Mouse (Mus musculus) thymus, postnatal 4 days (tissue): Measurements from ENCODE around the gene Trip10.
A peak's percentile ranks its signal among the peaks of the same experiment; 100 is the strongest.

Source experiments
- DNase-seq: peaks from one replicate; pipeline ENCODE4 v3.0.0; 2021

The Trip10 gene

GRCm38 (mm10) chr17:57235803-57236202 is 13.5 kb upstream of the Trip10 start:
- DNase-seq, result no peak

GRCm38 (mm10) chr17:57237181-57237580 is 12.1 kb upstream of the Trip10 start:
- DNase-seq, result no peak

DNA sequence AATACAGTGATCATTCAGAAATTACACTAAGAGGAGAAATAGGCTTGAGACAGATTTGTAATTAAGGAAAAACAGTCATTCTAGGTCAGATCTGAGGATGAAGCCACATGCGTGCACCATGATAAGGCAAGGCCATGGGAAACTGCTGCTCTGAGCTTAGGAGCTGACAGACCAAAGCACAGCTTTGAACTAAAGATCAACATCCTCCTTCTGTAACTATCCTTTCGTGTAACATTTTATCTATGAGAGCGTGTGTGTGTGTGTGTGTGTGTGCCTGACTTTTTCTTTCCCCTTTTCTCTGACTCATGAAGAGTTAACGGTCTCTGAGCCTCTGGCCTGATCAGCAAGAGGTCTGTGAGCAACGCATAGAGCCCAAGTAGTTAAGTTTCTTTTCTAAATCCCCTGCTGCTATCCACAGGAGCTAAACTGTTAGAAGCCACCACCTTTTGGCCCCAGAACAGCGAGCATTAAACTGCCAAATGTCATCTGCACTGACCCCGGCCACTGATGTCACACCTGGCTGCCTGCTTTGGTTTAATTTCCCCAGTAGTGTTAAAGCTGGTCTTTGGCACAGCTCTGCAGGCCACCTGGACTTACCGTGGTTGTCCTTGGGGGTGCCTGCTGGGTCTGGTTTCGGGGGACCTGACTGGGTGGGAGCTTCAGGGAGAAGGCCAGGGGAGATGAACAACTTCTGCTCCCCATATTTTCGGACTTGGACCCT is 5.4 kb upstream of the Trip10 start:
- no peak for DNase-seq

DNA sequence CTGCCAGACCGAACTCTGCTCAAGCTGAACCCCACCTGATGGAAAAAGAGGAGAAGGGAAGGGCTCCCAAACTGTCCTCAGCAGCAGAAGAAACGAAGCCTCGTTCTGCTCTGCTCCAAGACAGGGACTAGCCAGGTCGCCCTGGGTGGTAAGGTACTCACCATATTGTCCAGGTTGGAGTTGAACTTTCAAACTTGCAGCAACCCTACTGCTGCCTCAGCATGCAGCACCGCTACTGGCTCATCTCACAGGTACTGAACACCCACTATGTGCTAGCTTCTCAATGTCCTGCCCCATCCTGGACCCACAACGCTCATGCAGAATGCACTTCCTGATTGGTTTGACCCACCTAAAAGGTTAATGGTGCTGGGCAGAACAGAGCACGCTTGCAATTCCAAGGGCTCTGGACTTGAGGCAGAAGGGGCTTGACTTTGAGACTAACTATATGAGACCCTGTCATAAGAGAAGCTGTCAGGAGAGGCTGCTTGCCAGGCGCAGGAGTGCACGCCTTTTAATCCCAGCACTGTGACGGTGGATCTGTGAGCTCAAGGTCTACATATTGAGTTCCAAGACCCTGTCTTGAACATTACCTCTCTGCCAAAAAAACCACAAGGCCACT is 3.8 kb upstream of the Trip10 start:
- DNase-seq, result no peak

GRCm38 (mm10) chr17:57246663-57247392 is 2.4 kb upstream of the Trip10 start:
- DNase-seq, result peak; percentile 45

DNA sequence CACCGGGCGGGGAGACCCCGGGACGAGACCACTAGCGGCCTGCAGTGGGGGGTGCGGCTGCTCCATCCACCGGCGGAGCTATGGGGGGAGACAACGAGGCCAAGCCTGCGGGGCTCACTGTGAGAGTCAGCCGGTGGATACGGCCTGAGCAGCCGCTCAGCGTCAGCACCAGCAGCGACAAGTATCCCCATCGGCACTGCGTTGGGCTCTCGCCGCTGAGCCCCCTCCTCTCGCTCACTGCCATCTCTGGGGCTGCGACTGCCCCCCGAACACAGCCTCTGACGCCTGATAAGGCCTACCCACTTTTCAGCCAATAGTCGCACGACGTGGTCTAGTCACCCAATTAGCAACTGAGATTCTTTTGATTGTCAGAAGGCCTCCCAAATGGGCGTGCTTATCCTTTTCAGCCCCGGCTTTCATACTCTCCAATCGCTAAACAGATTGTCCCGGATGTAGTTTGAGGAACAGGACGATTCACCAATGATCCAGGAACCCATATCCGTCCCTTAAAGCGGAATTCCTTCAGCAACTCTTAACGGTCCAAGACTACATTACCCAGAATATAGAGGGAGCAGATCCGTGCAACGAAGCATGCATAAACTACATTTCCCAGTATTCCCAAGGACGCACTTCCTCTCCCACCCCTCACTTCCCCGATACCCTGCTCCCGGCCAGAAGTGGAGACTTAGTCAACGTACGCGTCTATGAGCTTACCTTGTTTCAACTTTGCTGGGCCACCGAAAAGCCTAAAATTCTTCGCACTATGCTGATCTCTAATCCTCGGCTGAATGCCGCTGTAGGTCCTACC is 1.7 kb upstream of the Trip10 start:
- DNase-seq, result peak; percentile 91

DNA sequence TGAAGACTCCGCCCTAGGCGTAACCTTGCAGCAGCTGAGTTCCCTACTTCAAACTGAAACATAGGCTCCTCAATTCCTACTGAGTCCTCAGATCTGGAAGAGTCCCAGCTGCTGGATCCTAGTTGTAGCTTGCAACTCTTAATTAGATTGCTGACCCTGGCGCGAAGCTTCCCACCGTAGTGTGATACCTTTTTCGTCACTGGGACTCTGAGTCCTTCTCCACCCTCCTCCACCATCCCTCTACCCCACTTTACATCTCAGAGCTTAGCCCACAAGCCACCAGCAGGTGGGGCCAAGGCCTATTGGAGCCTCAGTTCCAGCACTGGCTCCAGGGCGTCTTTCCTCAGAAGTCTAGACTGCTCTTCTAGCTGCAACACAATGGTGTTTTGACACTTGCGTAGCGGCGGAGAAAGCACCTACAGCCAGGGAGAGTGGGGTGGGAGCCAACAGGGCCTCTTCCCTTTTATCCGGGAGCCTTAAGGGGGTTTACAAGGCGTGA is 1.0 kb upstream of the Trip10 start, which contains the start of gene Gpr108:
Gpr108 (minus strand) TSS at position 246 of the 499 bp plus-strand sequence.
- peak; percentile 93 for DNase-seq

DNA sequence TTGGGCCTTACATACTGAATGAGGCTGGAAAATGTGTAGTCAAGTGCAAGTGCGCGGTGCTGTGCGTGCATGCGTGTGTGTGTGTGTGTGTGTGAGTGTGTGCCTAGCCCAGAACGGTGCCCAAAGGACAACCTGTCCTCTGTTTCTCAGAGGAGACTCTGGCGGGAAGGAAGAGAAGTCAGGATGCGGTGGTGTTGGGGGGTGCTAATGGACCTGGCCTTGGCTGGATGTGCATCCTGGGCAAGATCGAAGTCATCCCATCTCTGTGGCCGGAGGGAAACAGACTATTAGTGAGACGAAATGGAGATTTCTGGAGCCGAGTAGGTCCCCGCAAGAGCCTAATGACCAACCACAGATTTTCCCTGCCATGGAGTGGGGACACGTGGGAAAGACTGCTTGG is 484 bp upstream of the Trip10 start:
- DNase-seq, result peak; percentile 45

DNA sequence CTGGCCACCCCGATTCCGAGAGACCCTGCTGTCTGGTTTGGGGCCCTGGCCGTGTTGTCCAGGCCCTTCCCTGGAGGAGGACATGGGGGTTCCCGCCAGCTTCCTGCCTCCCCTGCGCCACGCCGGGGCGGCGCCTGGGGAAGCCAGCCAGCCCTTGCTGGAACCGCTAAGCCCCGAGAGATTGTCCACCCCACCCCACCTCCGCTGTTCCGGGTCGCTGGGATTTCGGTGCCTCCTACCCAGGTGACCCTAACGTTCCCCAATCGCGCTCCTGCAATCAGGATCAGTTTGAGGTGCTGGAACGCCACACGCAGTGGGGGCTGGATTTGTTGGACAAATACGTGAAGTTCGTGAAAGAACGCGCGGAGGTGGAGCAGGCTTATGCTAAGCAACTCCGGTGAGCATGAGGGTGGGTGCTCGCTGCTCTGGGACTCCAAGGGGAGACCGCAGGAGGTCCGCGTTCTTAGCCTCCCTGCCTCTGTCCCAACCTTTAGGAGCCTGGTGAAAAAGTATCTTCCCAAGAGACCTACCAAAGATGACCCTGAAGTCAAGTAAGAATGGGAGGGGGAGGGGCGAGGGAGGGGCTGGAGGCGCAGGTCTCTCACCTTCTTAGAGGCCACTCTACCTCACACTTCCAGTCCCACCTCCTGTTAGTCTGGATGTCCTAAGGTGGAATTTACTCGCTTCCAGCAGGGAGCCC is 1.4 kb downstream of the Trip10 start:
- DNase-seq, result peak; percentile 47

DNA sequence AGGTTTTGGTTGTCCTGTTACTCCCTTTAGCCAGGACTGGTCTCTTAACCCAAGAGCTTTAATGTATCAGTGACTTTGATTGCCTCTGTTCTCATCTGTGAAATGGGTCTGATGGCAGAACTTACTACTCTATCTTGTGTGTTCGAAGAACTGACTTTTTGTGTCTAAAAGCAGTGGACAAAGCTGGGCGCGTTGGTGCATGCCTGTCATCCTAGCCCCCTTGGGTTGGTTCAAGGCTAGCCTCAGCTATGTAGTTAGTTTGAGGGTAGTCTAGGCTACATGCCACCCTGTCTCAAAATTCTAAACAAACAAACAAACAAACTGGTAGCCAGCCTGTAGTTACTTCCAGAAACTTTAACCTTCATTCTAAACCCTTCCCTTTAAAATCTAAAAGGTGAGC is 2.2 kb downstream of the Trip10 start:
- DNase-seq, result no peak

DNA sequence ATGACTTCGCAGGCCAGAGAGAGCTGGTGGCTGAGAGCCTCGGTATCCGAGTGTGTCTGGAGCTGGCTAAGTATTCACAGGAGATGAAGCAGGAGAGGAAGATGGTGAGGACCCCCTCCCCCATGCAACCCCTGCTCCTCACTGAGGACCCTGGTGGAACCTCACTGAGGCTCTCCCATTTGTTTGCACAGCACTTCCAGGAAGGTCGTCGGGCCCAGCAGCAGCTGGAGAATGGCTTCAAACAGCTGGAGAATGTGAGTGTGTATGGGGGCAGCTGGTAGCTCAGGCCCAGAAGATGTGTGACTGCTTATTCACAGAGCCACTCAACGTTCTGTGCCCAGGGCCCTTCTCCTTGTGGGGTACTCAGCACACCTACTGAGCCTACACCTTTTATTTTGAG is 4.1 kb downstream of the Trip10 start:
- DNase-seq, result no peak

DNA sequence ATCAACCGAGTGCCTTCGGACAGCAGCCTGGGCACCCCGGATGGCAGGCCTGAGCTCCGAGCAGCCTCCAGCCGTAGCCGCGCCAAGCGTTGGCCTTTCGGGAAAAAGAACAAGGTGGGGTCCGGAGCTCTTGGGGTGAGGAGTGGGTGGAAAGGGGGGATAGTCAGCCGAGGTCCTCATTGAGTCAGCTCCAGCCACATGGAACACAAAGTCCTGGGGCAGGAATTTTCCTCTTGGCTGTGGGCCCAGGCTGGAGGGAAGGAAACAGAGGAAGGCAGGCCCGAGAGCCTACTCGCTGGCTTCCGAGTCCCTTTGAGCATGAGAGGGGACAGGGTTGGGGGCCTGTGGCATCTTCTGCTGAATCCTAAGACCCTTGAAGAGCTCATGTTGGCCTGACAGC is 6.1 kb downstream of the Trip10 start:
- no peak for DNase-seq

- DNase-seq, result no peak
Measured at GRCm38 (mm10) chr17:57256921-57257485, 7.7 kb downstream of the Trip10 start.

- no peak for DNase-seq
Measured at GRCm38 (mm10) chr17:57258191-57258590, 8.9 kb downstream of the Trip10 start.

GRCm38 (mm10) chr17:57259742-57260141 is 10.5 kb downstream of the Trip10 start:
- no peak for DNase-seq

DNA sequence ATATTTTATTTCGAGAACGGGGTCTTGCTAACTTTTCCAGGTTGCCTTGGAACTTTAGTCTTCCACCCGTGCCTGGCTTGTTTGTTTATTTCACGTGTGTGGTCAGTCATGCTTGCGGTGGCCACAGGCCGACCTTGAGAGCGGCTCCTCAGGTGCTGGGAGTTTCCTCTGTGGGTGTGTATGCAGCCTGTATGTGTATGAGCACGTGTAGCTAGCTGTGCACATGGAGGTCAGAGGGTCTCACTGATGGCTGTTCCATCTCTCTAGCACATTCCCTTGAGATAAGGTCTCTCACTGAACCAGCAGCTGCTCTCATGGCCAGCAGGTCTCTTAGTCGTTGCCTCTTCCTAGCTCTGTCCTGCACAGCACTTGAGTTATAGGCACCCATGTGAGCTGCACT is 11.1 kb downstream of the Trip10 start:
- DNase-seq, result no peak

- no peak for DNase-seq
Measured at GRCm38 (mm10) chr17:57261286-57261685, 12.0 kb downstream of the Trip10 start.

GRCm38 (mm10) chr17:57261796-57262195 is 12.5 kb downstream of the Trip10 start:
- no peak for DNase-seq

DNA sequence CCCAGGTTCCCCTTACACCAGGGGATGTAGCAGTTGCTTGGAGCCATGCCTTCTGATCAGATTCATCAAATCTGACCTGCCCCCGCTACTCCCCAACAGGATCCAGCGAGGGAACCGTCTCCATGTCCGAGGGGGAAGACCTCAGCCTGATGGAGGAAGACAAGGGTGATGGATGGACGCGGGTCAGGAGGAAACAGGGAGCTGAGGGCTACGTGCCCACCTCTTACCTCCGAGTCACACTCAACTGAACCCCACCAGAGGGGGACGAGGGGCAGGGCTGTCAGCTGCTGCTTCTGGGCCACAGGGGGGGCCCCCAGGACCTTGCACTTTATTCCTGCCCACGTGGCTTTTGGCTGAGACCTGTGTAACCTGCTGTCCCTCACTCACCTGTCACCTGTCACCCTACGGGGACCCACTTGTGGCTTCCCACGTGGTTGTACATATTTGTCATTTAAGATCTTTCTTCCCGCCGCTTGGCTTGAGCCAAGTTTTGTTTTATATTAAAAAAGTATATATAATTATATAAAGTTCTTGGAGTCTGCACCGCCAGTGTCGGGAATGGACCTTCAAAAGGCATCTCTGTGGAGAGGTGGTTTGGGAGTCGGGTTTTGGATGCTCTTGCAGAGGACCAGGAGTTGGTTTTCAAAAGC is 13.8 kb downstream of the Trip10 start:
- no peak for DNase-seq

DNA sequence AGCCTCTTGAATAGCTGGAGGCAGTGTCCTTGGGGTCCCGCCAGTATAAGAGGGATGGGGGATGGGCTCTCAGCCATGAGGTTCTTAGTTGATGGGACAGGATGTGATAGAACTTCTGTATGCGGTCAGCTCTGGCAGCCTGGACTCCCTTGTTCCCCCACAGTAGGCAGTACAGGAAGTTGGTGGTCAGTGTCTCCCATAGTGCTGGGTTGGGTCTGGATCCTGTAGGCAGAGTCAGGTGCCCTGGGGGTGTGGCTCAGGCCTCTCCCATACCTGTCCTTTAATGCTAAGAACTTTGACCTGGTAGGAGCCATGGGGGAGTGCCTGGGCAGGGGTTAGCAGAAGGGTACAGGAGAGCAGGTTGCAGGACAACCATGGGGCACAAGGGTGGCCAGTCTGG is 14.9 kb downstream of the Trip10 start:
- no peak for DNase-seq
